Mouse (Mus musculus): ENCODE results near the gene Dnase1l2.
A peak's percentile ranks its signal among the peaks of the same experiment; 100 is the strongest.

The Dnase1l2 gene

GRCm38 (mm10) chr17:24442632-24443155 lies at the start of gene Dnase1l2:
Gene Dnase1l2 (minus strand): TSS chr17:24443105.
- DNase-seq (ENCODE audit: low read depth) = no peak

GRCm38 (mm10) chr17:24490399-24490798 lies 47.5 kb upstream of the Dnase1l2 start:
- no peak for DNase-seq (ENCODE audit: low read depth)

- DNase-seq (ENCODE audit: low read depth) = no peak
These were observed 46.5 kb upstream of the Dnase1l2 start for GRCm38 (mm10) chr17:24489265-24490030.

GRCm38 (mm10) chr17:24488662-24489264 lies 45.9 kb upstream of the Dnase1l2 start:
- no peak for DNase-seq (ENCODE audit: low read depth)

GRCm38 (mm10) chr17:24488186-24488661 lies 45.3 kb upstream of the Dnase1l2 start, which contains the start of gene Caskin1:
Gene Caskin1 (plus strand): TSS chr17:24488601.
- DNase-seq (ENCODE audit: low read depth) = no peak

DNA sequence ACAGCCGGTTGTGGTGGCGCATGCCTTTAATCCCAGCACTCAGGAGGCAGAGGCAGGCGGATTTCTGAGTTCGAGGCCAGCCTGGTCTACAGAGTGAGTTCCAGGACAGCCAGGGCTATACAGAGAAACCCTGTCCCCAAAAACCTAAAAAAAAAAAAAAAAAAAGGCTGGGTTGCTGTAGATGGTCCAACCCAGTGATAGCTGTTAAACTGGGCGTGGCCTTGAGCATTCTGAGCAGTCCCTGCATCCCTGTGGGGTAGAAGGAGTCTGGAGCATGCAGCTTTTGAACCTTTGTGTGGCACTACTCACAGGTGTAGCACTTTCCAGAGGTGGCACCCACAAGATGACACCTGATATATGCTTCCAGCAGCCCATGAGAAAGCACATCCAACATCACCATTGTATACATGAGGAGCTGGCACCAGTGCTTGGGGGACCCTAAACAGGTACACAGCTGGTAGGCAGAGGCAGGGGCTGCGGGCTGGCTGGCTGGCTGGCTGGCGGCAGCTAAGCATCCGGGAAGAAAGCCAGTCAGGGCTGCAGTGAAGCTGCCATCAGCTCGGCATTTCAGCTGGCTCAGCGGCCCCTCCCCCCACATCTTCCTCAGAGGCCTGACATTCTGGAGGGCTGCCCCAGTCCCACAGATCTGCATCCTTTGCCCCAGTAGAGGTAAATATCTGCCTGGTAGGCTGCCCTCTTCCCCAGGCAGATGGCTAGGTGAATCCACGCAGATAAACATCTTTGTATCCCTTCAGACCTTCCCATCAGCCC lies 42.4 kb upstream of the Dnase1l2 start:
- no peak for DNase-seq (ENCODE audit: low read depth)

DNA sequence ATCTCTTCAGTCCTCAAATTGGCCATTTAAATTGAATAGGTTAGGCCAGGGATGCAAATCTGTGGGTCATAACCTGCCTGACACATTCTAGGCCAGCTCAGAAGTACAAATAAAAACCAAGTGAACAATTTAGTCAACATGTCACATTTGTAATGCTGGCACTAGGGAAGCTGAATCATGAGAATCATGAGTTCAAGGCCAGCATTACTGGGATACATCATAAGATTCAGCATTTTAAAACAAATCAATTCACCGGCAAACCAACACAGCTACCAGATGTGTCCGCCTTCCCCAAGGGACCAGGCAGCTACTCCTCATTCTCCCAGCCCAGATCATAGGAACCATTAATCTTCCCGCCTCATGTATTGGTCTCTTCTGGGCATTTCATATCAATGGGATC lies 40.6 kb upstream of the Dnase1l2 start:
- no peak for DNase-seq (ENCODE audit: low read depth)

GRCm38 (mm10) chr17:24481027-24481815 lies 38.3 kb upstream of the Dnase1l2 start:
- DNase-seq (ENCODE audit: low read depth) = no peak

- peak; percentile 76 for DNase-seq (ENCODE audit: low read depth)
These were observed 37.4 kb upstream of the Dnase1l2 start for GRCm38 (mm10) chr17:24480201-24480826.

DNA sequence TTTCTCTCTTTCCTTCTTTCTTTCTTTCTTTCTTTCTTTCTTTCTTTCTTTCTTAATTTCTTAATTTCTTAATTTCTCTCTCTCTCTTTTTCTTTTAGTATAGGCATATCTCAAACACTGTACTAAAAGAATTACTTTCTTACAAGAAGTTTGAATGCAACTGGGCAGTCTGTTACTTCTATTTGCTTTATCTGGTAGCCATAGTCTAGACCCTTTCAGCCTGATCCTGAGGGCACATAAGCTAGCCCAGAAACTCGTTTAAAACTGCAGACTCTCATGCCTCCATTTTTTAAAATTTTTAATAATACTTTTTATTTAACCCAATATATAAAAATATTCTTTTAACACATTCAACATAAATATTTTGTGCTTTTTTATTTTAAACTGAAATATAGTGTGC lies 36.5 kb upstream of the Dnase1l2 start:
- no peak for DNase-seq (ENCODE audit: low read depth)

- DNase-seq (ENCODE audit: low read depth) = peak; percentile 96
These were observed 35.9 kb upstream of the Dnase1l2 start, which contains the start of gene Mlst8 for GRCm38 (mm10) chr17:24478663-24479380. Gene Mlst8 (minus strand): TSS chr17:24479078.

DNA sequence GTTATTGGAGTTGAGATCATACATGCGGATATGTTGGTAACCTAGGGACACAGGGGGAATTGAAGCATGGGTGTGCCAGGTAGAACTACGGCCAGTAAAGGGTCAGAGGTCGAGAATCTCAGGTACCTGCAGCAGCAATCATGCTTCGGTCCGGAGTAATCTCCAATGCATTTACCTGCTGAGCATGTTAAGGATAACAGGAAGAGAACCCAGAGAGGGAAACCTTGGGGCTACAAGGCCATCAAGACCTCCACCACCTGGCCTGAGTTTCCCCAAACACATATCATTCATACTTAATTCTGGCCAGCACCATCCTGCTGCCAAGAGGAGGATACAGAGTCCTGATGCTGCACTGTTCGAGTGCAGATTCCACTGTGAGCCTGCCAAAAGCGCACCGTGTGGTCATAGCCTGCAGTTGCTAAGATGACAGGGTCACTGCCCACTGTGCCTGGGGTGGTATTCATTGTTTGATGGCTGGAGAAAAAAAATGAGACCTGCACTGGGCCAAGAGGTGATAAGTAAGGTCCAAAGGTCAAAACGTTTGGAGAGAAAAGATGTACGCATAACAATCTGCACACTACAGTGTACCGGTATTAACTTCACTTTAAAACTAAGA lies 35.2 kb upstream of the Dnase1l2 start:
- DNase-seq (ENCODE audit: low read depth) = no peak

- peak; percentile 39 for DNase-seq (ENCODE audit: low read depth)
These were observed 34.4 kb upstream of the Dnase1l2 start for GRCm38 (mm10) chr17:24477053-24477984.

DNA sequence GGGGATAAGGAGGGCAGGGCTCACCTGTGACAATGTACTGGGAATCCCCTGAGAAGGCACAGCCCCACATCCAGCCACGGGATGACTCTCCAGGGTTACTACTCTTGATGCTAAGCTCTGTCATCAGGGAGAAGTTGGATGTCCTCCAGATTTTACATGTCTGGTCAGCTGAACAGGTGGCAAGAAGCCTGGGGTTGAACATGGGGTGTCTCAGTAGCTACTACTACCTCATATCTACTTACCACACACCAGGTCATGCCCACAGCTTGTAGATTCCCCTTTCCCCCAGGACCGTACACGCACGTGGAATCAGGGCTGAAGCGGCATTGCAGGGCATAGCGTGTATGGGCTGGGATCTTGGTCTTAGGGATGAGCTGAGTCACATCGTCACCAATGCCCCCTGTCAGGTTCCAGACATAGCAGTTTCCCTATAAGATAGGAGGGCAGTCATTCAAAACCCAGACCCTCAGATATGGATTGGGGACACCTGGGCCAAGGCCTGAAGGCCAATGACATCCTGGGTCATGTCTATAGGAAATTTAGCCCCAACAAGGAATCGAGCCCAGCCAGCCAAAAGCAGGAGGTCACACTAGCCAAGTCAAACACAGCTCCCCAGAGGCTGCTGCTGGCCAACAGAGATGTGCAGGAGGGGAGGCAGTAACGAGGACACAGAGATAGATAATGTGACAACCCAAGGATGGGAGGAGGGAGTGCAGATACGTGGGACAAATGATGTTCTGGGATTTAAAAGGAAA lies 33.3 kb upstream of the Dnase1l2 start:
- DNase-seq (ENCODE audit: low read depth) = no peak

- no peak for DNase-seq (ENCODE audit: low read depth)
These were observed 32.7 kb upstream of the Dnase1l2 start for GRCm38 (mm10) chr17:24475586-24475985.

DNA sequence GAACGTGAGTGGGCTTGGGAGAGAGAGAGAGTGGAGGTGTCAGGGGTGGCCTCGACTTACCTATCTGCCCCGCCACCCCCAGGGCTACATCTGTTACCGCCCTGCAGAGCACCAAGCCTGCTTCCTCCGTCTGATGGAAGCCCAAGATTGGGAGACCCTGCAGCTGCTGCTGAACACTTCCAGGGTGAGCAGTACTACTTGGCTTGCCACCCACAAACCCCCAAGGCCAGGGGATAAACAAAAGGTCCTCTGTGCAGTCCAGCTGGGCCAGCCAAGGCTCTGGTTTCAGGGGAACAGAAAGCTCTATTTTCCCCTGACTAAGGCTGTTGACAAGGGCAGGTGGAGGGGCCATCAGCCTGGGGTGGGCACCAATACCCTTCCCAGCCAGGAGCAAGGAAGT lies 31.7 kb upstream of the Dnase1l2 start:
- DNase-seq (ENCODE audit: low read depth) = no peak

GRCm38 (mm10) chr17:24473612-24474275 lies 30.8 kb upstream of the Dnase1l2 start, which contains the start of gene Bricd5:
Gene Bricd5 (plus strand): TSS chr17:24473884.
- DNase-seq (ENCODE audit: low read depth) = no peak

All from 416B (cell line).